Mouse (Mus musculus) small intestine, adult 2 months (tissue): Measurements from ENCODE around the gene Nup153.

Experiments
- CTCF ChIP-seq: fragments of 200-500 bp; IDR thresholded peaks from 2 replicates; pipeline ENCODE4 v1.5.1; 2012; ENCODE audit warnings: low read depth, mild to moderate bottlenecking, control low read depth, inconsistent platforms, low read length, moderate library complexity, mixed read lengths; ENCODE audit not compliant: insufficient replicate concordance, insufficient read length; ENCODE audit errors: extremely low read depth
- POLR2A ChIP-seq: fragments of 200-500 bp; IDR thresholded peaks from 2 replicates; pipeline ENCODE4 v1.6.1; 2012; ENCODE audit warnings: low read depth, mild to moderate bottlenecking, control low read depth, inconsistent platforms, low read length, moderate library complexity

DNA sequence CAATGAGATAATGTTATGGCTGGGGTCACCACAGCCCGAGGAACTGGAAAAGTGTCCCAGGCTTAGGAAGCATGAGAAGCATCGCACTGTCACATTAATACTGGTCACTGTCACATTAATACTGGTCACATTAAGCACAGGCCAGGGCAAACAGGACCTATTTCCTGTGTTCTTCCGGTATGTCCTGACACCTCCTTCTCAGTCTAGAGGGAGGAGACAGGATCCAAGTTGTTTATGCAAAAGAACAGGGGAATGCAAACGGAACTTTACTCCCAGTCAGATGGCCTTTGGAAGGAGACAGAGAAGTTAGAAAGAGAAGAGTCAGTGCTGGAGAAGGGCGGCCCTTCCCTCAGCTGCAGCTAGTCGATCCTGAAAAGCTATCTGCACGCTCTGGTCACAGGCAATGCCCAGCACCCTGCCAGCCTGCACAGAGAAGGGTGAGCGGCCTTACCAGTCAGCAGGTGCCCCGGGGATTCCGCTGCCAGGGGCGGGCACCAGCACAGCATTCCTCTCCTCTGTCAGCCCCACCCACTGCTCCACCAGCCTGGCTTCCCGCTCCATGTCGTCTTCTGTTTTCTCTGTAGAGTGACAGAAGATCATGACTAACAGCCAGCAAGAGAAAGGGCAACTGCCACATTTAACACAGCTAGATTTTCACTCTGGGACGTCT is 49.0 kb upstream of the Nup153 start:
- TF ChIP-seq CTCF (no peak), POLR2A (no peak)
